Mouse (Mus musculus) G1E (cell line): ENCODE measurements around the gene Nos1ap.

Experiments
- CTCF ChIP-seq: IDR thresholded peaks from 2 replicates; pipeline ENCODE4 v1.5.1; 2012; ENCODE audit warnings: low read depth, low read length, inconsistent platforms, mixed read lengths
- POLR2AphosphoS5 ChIP-seq: IDR thresholded peaks from 2 replicates; pipeline ENCODE4 v1.6.1; 2012; ENCODE audit warnings: low read depth, low read length, inconsistent platforms; ENCODE audit not compliant: insufficient replicate concordance

DNA sequence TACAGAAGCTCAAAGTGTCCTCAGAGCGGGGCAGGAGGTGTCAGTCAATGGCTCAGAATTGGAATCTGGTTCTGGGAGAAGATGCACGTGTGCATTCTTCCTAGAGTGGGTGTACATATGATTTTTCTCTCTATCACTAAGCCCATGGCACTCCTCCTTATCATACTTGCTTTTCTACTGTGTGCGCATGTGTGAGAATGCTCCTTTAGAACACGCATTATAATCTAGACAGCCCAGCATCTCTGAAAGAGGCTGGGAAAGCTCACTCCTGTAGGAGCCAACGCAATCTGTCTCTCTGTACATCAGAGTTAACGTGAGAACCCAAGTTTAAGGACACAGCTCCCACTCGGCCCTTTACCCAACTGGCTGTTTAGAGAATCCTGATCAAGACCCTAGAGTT lies 99.7 kb downstream of the Nos1ap start:
- TF ChIP-seq CTCF (no peak), POLR2AphosphoS5 (no peak)
